Mouse (Mus musculus) lung, postnatal 0 days (tissue): ENCODE results near the gene Cd79a. TPM values are rescaled to one million over a fixed set of nuclear protein-coding genes. Genes with fewer than 3 reads are reported as not detected.
A peak's percentile ranks its signal among the peaks of the same experiment; 100 is the strongest.

Source experiments
- ATAC-seq: fragments of 200-750 bp; cut with Nextera tagmentation; 2 replicates; pipeline ENCODE4 v1.8.0; 2017; ENCODE audit warnings: moderate library complexity
- DNase-seq: peaks from one replicate; pipeline ENCODE4 v3.0.0-alpha.2; 2016; ENCODE audit warnings: low spot score
- H3K27ac ChIP-seq: fragments of 300-500 bp; sonication (generic); 2 replicates; pipeline ENCODE4 v1.5.1; 2014; ENCODE audit warnings: antibody characterized with exemption, mild to moderate bottlenecking, low read length, mixed read lengths
- H3K27me3 ChIP-seq: fragments of 300-500 bp; sonication (generic); replicated peaks from 2 replicates; pipeline ENCODE4 v1.6.1; 2014; ENCODE audit warnings: low read length, mixed read lengths; ENCODE audit not compliant: insufficient read depth
- H3K36me3 ChIP-seq: fragments of 300-500 bp; sonication (generic); 2 replicates; pipeline ENCODE4 v1.6.1; 2014; ENCODE audit warnings: low read length, mixed read lengths; ENCODE audit not compliant: insufficient read depth
- H3K4me1 ChIP-seq: fragments of 300-500 bp; sonication (generic); 2 replicates; pipeline ENCODE4 v1.6.1; 2014; ENCODE audit warnings: antibody characterized with exemption, low read depth, low read length, mixed read lengths; ENCODE audit not compliant: insufficient read depth
- H3K4me2 ChIP-seq: fragments of 300-500 bp; sonication (generic); replicated peaks from 2 replicates; pipeline ENCODE4 v1.6.1; 2014; ENCODE audit warnings: low read depth, mild to moderate bottlenecking, low read length, moderate library complexity, mixed read lengths
- H3K4me3 ChIP-seq: fragments of 300-500 bp; sonication (generic); 2 replicates; pipeline ENCODE4 v1.5.1; 2014; ENCODE audit warnings: low read depth, low read length
- H3K9ac ChIP-seq: fragments of 300-500 bp; sonication (generic); replicated peaks from 2 replicates; pipeline ENCODE4 v1.6.1; 2014; ENCODE audit warnings: low read depth, mild to moderate bottlenecking
- H3K9me3 ChIP-seq: fragments of 300-500 bp; sonication (generic); 2 replicates; pipeline ENCODE4 v1.6.1; 2016; ENCODE audit warnings: low read length, mixed read lengths
- CTCF ChIP-seq: IDR thresholded peaks from 2 replicates; pipeline ENCODE4 v1.5.1; 2016; ENCODE audit warnings: antibody characterized with exemption, mild to moderate bottlenecking
- EP300 ChIP-seq: IDR thresholded peaks from 2 replicates; pipeline ENCODE4 v1.6.1; 2016; ENCODE audit warnings: antibody characterized with exemption, mild to moderate bottlenecking, control low read depth
- WGBS: fragments of 180-500 bp; shearing (Covaris S2); extraction: QIAGEN DNeasy Blood & Tissue Kit; methylation state at CpG from one replicate; pipeline ENCODE4 v1.1.7; 2014; 5-methylcytosine and 5-hydroxymethylcytosine counted together
- polyA plus RNA-seq: library from polyadenylated mRNA; unstranded; fragments of >200 nt; fragmentation: Nextera tagmentation; extraction: Ambion mirVana; gene quantifications from 2 replicates; pipeline ENCODE4 v1.2.1, GENCODE M21; 2015

Cd79a gene
- 3.2 and 4.3 TPM in 2 replicates for polyA plus RNA-seq

GRCm38 (mm10) chr7:24897224-24897623, at the start of gene Cd79a:
Gene Cd79a (plus strand): TSS chr7:24897381.
- H3K4me2 ChIP-seq = no peak within 1 kb of the TSS
- H3K9me3 ChIP-seq = no peaks in the 10 kb centered on the region
- H3K4me3 ChIP-seq = no peak within 1 kb of the TSS
- no peak for DNase-seq
- H3K27ac ChIP-seq = no peak within 1 kb of the TSS
- no peak within 1 kb of the TSS for H3K9ac ChIP-seq
- no peaks in the 10 kb centered on the region for H3K27me3 ChIP-seq
- WGBS = 48% methylated on average over 12 of the region's 12 CpGs
- TF ChIP-seq EP300 (no peak), CTCF (no peak)
- H3K4me1 ChIP-seq = peaks cover under 1% of the 10 kb centered on the region; the same call in 1 of the 2 replicates
- no peak for ATAC-seq
- H3K36me3 ChIP-seq = no peaks in the 10 kb centered on the region

GRCm38 (mm10) chr7:24850162-24850561, 47.0 kb upstream of the Cd79a start:
- WGBS = 13% methylated on average over 5 of the region's 5 CpGs
- Histone ChIP-seq H3K4me3 (no peak overlapping the region), H3K27ac (no peak overlapping the region), H3K4me1 (no peaks in the 10 kb centered on the region), H3K27me3 (no peaks in the 10 kb centered on the region), H3K36me3 (no peaks in the 10 kb centered on the region), H3K4me2 (no peak overlapping the region), H3K9ac (no peak overlapping the region), H3K9me3 (no peaks in the 10 kb centered on the region)
- no peak for TF ChIP-seq EP300
- no peak for TF ChIP-seq CTCF
- DNase-seq = no peak
- no peak for ATAC-seq

- Histone ChIP-seq H3K9me3 (no peaks in the 10 kb centered on the region), H3K4me1 (no peaks in the 10 kb centered on the region), H3K27ac (no peak overlapping the region), H3K9ac (no peak overlapping the region), H3K36me3 (no peaks in the 10 kb centered on the region), H3K27me3 (no peaks in the 10 kb centered on the region), H3K4me3 (no peak overlapping the region), H3K4me2 (no peak overlapping the region)
- ATAC-seq (no peak; the same call in 1 of the 2 replicates), DNase-seq (peak; percentile 37)
- WGBS = 20% methylated on average over 6 of the region's 6 CpGs
- TF ChIP-seq EP300 (no peak), CTCF (no peak)
Measured at GRCm38 (mm10) chr7:24850899-24851303, 46.3 kb upstream of the Cd79a start.

DNA sequence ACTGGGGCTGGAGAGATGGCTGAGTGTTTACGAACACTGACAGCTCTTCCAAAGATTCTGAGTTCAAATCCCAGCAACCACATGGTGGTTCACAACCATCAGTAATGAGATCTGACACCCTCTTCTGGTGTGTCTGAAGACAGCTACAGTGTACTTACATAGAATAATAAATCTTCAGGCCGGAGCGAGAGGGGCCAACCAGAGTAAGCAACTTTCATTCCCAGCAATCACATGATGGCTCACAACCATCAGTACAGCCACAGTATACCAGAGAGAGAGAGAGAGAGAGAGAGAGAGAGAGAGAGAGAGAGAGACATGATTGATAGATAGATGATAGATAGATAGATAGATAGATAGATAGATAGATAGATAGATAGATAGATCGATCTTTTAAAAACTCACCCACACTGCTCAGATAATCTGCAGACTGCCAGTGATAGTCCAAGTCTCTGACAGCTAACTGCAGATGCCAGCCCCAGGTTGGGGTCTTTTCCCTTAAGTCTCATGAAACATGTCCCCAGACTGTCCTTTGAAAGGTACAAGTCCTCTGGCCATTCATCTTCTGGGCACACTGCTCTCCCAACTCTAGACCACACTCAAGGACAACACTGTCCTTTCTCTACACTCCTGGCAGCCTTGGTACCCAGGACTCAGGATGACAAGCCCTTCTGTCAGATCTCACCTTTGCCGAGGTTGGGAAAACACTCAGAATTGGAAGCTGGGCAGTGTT, 45.4 kb upstream of the Cd79a start:
- no peak overlapping the region for H3K27ac ChIP-seq
- TF ChIP-seq CTCF = no peak
- TF ChIP-seq EP300 = no peak
- WGBS = 65% methylated on average over 5 of the region's 5 CpGs
- no peak for DNase-seq
- no peaks in the 10 kb centered on the region for H3K36me3 ChIP-seq
- no peak overlapping the region for H3K9ac ChIP-seq
- H3K4me1 ChIP-seq = no peaks in the 10 kb centered on the region
- no peak overlapping the region for H3K4me3 ChIP-seq
- H3K9me3 ChIP-seq = no peaks in the 10 kb centered on the region
- H3K27me3 ChIP-seq = no peaks in the 10 kb centered on the region
- H3K4me2 ChIP-seq = no peak overlapping the region
- no peak for ATAC-seq

- no peaks in the 10 kb centered on the region for H3K36me3 ChIP-seq
- no peaks in the 10 kb centered on the region for H3K4me1 ChIP-seq
- no peaks in the 10 kb centered on the region for H3K9me3 ChIP-seq
- H3K27ac ChIP-seq = no peak overlapping the region
- TF ChIP-seq CTCF (no peak), EP300 (no peak)
- H3K4me2 ChIP-seq = no peak overlapping the region
- 53% methylated on average over 8 of the region's 8 CpGs for WGBS
- H3K27me3 ChIP-seq = no peaks in the 10 kb centered on the region
- ATAC-seq (peak; percentile 62), DNase-seq (peak; percentile 12)
- no peak overlapping the region for H3K9ac ChIP-seq
- no peak overlapping the region for H3K4me3 ChIP-seq
Measured at GRCm38 (mm10) chr7:24852557-24853232, 44.5 kb upstream of the Cd79a start.

DNA sequence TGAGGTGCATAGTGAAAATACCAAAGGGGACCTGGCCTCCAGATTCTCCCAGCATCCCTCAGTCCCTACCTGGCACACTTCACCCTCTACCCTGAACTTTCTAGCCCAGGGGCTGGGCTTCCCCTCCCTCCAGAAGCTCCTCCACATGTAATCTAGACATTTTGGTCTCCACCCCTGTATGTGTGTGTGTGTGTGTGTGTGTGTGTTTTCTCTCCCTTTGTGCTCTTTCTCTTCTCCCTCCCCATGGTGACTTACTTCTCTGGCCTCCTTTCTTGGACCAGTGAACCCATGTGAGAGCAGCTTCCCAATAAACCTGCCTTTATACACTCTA, 44.0 kb upstream of the Cd79a start:
- TF ChIP-seq EP300 = no peak
- no peak for TF ChIP-seq CTCF
- Histone ChIP-seq H3K4me1 (no peaks in the 10 kb centered on the region), H3K9me3 (no peaks in the 10 kb centered on the region), H3K4me3 (no peak overlapping the region), H3K27me3 (no peaks in the 10 kb centered on the region), H3K9ac (no peak overlapping the region), H3K4me2 (no peak overlapping the region), H3K36me3 (no peaks in the 10 kb centered on the region), H3K27ac (no peak overlapping the region)
- no peak for DNase-seq
- no peak for ATAC-seq
